Mouse (Mus musculus) CH12F3 (cell line): ENCODE data around the gene Abi1.
"Not testable (repeated sequence)": the region's sequence is repeated elsewhere in the genome, so short reads cannot be mapped to it uniquely, and the experiment has no call there.

Source experiments
- in situ Hi-C: fragments of 300-500 bp; cut with MboI; formaldehyde crosslinking; loops from 2 replicates; pipeline ENCODE4 v1.14.3; 2020; ENCODE audit warnings: low sequenced_read_pairs

The Abi1 gene

DNA sequence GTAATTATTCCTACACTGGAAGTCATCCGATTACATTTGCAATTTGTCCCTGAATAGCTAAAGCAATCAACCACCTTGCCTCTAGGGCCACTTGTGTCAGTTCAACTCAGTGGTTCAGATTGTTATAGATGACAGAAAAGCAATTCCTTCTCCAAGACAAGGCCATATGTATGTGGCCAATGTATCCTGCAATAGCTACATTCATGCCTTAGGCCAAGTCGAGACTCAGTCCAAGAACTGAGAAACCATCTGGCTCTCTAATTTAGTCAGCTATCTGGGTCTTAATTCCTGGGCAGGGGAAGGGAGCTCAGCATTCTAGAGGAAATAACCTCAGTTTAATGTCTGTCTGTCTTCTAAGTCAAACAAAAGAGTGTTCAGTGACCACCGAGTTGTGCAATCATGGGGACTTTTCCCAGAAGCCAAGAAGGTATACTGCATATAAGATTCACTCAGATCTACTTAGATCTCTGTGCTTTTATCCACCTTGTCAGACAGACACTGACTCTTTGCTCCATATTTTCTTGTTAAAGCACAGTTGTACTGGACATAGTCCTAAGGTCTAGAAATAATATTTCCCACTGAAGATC, 62.6 kb downstream of the Abi1 start:
- in situ Hi-C loops = no loop called here

DNA sequence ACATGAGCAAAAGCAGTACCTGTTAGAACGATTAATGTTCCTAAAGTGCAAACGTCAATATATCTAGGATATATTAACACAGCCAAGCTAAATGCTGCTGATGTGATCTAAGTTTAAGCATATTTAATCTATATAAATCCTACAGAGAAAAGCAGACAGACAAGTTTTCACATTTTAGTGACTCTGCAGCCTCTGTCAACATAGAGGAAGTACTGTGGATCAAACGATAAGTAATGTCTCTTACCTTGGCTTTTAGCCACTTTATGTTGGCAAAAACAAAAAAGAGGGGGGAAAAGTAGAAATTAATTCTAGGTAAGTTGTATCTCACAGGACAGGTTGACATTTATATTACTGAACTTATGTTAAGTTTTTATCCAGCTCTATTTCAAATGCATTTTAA, 77.1 kb downstream of the Abi1 start:
- in situ Hi-C loops = no loop called here

DNA sequence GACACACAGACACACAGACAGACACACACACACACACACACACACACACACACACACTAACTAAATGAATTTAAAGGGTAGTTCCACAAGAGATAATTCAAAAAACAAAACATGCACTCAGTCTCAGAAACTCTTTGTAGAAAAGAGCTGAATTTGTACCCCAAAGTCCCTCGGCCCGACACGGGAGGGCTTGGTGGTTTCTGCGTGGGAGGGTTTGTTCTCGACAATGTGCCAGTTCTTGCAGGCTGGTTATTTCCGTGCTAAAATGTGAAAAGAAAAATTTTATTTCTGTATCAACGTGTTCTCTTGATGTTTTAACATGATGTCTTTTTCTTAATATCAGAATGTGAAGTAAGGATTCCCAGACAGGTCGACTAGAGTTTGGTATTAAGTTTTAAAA, 77.8 kb downstream of the Abi1 start:
- in situ Hi-C loops = no loop called here

DNA sequence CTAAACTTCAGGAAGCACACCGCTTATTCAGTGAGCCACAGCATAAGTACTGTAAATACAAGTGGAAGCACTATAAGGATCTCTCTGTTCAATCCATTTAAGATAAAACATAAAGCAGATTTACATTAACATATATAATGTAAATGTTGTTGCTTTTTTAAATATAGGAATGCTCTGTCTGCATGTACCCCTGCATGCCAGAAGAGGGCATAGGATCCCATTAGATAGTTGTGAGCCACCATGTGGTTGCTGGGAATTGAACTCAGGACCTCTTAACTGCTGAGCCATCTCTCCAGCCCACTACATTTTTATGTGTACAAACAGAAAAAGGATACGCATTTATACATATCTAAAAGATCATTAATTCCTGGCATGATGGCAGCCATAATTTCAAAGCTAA, 78.4 kb downstream of the Abi1 start:
- in situ Hi-C loops = no loop called here

DNA sequence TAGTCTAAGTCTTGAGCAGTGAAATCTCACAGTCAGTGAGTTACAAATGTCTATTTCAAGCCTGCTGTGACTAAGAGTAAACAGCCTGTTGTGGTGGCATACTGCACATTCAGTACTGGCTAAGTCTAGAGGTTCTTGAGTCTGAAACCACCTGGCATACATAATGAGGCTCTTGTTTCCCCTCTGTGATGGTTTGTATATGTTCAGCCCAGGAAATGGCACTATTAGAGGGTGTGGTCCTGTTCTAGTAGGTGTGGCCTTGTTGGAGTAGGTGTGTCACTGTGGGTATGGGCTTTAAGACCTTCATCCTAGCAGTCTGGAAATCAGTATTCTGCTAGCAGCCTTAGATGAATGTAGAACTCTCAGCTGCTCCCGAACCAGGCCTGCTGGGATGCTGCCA, 82.6 kb downstream of the Abi1 start:
- in situ Hi-C loops = no loop called here

DNA sequence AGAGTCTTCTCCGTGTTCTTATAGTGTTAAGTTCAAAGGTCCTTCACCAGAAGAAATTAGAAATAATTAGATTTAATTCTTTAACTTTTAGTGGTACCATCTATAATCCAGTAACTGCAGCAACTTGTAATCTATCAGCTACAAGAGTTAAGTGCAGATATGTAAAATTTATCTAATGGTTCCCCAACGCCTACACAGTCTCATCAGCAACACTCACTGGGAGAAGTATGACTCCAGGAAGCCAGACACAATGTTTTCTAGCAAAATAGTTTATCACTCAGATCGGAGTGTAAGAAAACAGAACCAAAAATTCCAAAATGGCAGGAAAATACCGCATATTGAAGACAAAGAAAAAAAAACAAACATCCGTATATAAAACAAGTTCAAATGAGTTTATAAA, 84.1 kb downstream of the Abi1 start:
- in situ Hi-C loops = no loop called here

DNA sequence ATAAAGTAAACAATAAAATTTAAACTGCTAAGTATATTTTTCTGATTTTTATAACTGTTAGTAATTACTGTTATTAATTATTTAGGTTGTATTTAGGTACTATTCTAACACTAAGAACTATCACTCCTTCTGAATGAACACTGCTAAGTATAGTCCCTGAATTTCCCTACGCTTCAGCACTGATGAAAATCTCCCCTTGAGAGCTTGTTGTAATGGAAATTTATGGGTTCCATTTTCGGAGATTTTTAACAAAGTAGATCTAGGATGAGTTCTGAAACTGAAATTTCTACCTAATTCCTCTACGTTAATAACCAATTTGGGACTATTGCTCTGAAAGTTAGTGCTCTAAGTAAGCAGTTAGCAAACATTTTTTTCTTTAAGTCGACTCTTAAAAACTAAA, 85.8 kb downstream of the Abi1 start:
- in situ Hi-C loops = no loop called here

DNA sequence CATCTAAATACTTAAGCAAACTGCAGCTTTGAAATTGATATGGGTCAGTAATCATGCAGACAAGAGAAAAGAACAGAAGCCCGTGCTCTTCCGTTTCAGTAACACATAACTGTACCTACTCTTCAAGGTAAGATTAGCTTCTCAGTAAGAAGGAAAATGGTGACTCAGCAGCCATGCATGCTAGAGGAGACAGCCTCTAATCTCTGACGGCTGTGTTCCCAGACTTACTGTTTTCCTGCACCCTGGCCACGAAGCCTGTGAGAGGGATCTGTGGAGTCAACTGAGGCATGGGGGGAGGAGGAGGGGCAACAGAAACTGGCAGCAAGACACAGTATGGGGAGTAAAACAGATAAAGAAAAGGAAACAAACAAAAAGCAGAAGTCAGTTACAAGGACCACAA, 90.1 kb downstream of the Abi1 start:
- in situ Hi-C loops = no loop called here

DNA sequence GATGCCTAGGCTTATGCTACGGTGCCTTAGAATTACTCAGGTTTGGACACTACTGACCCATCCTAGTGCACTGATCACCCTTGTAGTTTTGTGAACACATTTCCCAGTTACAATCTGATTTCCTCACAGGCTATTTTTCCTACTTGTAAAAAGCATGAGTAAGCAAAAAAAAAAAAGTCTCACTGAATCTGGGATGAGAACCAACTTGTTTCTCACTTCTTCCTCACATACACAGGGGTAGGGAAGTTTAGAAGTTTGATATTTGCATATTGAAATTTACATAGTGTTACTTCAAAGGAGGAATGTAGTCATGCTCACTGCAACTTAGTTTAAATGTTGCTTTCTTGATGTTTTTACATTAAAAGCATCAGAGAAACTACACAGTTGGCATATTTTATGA, 106.5 kb downstream of the Abi1 start:
- in situ Hi-C loops = no loop called here

DNA sequence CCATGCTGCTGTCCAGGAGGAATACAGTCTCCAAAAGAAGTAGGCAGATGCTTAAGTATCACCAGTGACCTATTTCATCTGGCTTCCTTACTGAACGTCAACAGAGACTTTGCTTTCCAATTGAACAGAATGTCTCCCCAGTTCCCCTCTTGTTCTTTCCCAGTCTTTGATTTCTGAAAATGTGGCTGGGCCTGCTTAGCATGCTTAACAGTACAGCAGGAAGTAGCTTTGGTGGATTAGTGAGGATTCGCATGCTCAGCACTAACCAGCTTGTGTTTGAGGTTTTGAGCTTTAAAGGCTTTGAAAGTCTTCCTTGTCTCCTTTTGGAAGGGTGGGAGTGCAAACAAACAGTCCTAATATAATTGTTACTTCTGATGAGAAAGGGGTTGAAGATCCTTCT, 111.8 kb downstream of the Abi1 start:
- in situ Hi-C loops = no loop called here

DNA sequence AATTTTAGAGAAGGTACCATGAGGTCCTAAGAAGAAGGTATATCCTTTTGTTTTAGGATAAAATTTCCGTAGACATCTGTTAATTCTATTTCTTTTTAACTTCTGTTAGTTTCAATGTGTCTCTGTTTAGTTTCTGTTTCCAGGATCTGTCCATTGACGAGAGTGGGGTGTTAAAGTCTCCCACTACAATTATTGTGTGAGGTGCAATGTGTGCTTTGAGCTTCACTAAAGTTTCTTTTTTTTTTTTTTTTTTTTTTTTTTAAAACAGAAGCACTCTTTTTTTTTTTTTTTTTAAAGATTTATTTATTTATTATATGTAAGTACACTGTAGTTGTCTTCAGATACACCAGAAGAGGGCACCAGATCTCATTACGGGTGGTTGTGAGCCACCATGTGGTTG, 114.1 kb downstream of the Abi1 start:
- in situ Hi-C loops = not testable (repeated sequence)

DNA sequence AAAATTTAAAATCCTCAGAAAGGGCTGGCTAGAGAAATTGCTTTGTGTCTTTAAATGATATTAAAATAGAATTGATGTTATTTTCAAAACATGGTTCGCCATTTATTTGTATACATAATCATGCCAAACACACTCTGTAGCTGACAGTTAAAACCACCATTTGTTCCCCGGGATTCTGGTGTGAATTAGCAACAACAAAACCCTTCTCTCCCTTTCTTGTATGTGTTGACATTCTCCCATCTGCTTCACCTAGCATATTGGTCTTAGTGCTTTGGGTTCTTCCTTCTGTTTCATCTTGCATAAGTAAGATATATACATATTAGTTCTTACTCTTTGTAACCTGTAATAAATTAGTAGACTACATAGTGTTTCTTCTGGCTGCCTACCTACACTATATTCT, 121.4 kb downstream of the Abi1 start:
- in situ Hi-C loops = no loop called here

DNA sequence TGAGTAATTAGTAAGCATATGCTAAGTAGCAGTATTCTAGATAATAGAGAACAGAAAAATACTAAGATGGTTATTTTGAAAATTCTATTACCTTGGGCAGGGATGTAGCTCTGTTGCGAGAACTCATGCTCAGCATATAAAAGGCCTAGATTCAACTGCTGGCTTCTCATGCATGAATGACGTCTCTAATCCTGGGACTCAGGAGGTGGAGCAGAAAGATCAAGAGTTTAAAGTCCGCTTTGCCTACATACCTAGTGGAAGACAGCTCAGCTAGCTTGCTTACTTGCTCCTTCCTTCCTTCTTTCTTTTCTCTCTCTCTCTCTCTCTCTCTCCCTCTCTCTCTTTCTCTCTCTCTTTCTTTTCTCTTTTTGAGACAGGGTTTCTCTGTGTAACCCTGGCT, 125.6 kb downstream of the Abi1 start:
- in situ Hi-C loops = no loop called here

DNA sequence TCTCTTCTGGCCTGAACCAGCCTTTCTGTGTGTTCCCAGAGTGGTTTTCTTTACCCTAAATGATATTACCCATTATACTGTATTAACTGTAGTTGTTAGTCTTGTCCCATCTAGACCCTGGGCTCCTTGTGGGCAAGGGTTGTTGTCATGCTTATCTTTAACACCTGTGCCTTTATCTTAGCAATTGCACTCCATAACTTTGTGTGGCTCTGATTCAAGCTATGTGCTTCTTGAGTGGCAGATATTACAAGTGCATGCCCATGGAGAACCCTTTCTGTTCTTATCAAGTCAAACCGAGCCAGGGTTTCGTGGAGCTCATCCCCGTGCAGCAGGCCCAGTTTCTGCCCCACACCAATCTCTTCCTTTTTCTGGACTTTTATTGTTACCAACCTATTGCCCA, 136.1 kb downstream of the Abi1 start:
- in situ Hi-C loops = no loop called here

DNA sequence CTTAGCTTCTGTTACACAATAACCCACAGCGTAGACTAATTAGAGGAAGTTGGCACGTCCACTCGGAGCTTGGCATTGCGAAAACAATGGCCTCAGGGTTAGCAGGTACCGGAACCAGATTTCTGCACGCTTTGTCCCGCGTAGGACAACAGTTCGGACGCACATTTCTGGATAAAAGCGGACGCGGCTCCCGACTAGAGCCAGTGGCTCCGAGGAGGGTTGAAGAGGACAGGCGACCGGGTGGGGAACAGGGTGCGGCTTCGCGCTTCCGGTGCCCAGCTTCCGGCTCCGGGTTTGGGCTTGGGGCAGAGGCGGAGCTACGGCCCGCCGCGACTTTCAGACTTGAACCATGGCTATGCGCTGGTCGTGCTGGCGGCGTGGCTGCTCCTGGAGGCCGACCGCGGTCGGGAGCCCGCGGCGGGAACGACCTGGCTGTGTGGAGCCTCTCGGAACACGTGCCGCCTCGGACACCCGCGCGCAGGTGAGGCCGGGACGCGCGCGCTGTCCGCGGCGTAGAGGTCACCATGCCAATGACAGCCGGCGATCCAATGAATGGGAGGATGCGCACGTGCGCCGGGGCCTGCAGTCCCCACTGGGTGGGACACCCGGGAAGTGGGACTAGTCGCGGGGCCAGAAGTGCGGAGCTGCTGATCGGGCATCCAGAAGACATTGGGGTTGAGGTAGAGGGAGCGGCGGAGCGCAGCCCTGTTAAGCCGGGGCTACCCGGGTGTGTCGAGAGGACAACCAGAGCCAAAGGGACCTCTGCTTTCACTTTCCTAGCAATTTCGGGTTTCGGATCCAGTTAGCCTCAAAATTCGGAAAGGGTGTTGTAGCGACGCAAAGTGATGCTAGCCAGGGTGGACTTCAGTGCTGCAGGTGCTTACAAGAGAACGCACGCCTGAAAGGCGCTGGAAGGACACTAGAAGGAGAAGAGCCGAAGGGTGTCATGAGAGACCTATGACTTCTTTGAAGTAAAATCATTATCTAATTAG, 144.5 kb downstream of the Abi1 start, which contains the start of gene Pdss1:
Pdss1 (plus strand) TSS at position 241 of the 992 bp plus-strand sequence.
- in situ Hi-C loops = no loop called here

DNA sequence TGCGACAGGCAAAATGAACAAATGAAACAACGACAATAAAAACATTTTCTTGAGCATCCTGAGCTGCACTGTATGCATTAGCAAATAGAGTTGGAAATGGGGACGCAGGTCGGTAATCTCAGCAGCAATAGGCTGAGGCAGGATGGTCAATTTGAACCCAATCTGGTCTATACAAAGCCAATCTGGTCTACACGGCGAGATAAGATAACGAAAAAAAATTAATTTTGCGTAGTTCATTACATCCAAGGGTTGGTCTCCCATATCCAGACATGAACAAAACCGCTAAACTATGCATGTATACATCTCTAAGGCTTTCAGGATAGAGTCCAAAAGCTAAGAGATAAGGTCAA, 145.1 kb downstream of the Abi1 start:
- in situ Hi-C loops = no loop called here
